Mouse (Mus musculus) lung, postnatal 0 days (tissue): Measurements from ENCODE around the gene Gm6793.

ENCODE experiments used
- CTCF ChIP-seq: IDR thresholded peaks from 2 replicates; pipeline ENCODE4 v1.5.1; 2016; ENCODE audit warnings: antibody characterized with exemption, mild to moderate bottlenecking
- EP300 ChIP-seq: IDR thresholded peaks from 2 replicates; pipeline ENCODE4 v1.6.1; 2016; ENCODE audit warnings: antibody characterized with exemption, mild to moderate bottlenecking, control low read depth

DNA sequence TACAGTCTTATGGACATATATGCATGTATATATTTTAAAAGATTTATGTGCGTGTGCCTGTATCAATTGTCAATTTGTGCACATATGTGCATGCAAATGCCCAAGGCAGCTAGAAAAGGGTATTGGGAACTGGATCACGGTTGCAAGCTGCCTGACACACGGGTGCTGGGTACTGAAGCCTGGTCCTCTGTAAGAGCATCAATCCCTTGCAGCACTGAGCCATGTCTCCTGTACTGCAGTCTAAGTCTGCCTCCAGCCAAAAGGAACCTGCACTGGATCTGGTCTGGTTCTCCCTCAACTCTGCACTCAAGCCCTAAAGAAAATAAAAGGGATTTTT, 22.2 kb downstream of the Gm6793 start:
- TF ChIP-seq EP300, result no peak
- no peak for TF ChIP-seq CTCF
